Mouse (Mus musculus): ENCODE measurements around the gene Olfr279. TPM values are rescaled to one million over a fixed set of nuclear protein-coding genes. Genes with fewer than 3 reads are reported as not detected.

Olfr279 gene
- polyA plus RNA-seq, 1 experiment from 2014 or later, result not detected

- no peaks in the 10 kb centered on the region for H3K27me3 ChIP-seq (ENCODE audit: control insufficient read depth, insufficient read depth, low read length)
- ATAC-seq (ENCODE audit: low FRiP score, low TSS enrichment), result no peak
- DNase-seq, result no peak
- peaks cover 84% of the 10 kb centered on the region for H3K36me3 ChIP-seq (ENCODE audit: control insufficient read depth, insufficient read depth, low read length)
- no peak overlapping the region for H3K9ac ChIP-seq (replicated peaks; ENCODE audit: low read length)
- 93% methylated on average over 5 of the region's 5 CpGs for WGBS
- no peaks in the 10 kb centered on the region for H3K4me1 ChIP-seq (ENCODE audit: control insufficient read depth, insufficient read depth, low read length)
- H3K9me3 ChIP-seq (ENCODE audit: control insufficient read depth, low read length), result no peaks in the 10 kb centered on the region
- H3K27ac ChIP-seq (replicated peaks; ENCODE audit: low read depth, low read length), result no peak overlapping the region
- H3K4me2 ChIP-seq (ENCODE audit: low read length), result no peak overlapping the region
- H3K4me3 ChIP-seq (replicated peaks; ENCODE audit: low read depth, low read length), result no peak overlapping the region
Measured at GRCm38 (mm10) chr15:98546843-98547242, 54.6 kb downstream of the Olfr279 start.

Small RNAs within 50 kb of the gene (microRNA-seq; reads per million reads assigned to microRNA genes)
- 2.6 reads per million, percentile 18 among the genes with 10 or more reads in this experiment for gene Mir1291

Other genes starting within 250 kb of the Olfr279 start
- not detected in 2 replicates for gene H1fnt, start 235.1 kb upstream of the Olfr279 start, polyA plus RNA-seq (2014; fragmentation: Nextera tagmentation; extraction: Ambion mirVana)
- 7.9 and 11.7 TPM in 2 replicates for gene Zfp641, start 196.2 kb upstream of the Olfr279 start, polyA plus RNA-seq (2014; fragmentation: Nextera tagmentation; extraction: Ambion mirVana)
- gene Olfr285, start 175.0 kb upstream of the Olfr279 start, polyA plus RNA-seq (2014; fragmentation: Nextera tagmentation; extraction: Ambion mirVana), result not detected in 2 replicates
- 0.40 TPM in 1 of 2 replicates, not detected in the other for gene Olfr284, start 151.4 kb upstream of the Olfr279 start, polyA plus RNA-seq (2014; fragmentation: Nextera tagmentation; extraction: Ambion mirVana)
- gene Olfr283, start 111.5 kb upstream of the Olfr279 start, polyA plus RNA-seq (2014; fragmentation: Nextera tagmentation; extraction: Ambion mirVana), result not detected in 2 replicates
- not detected in 2 replicates for gene Olfr282, start 61.2 kb upstream of the Olfr279 start, polyA plus RNA-seq (2014; fragmentation: Nextera tagmentation; extraction: Ambion mirVana)
- not detected in 2 replicates for gene Olfr281, start 39.8 kb upstream of the Olfr279 start, polyA plus RNA-seq (2014; fragmentation: Nextera tagmentation; extraction: Ambion mirVana)
- gene OR5BS1P, start 22.5 kb upstream of the Olfr279 start, polyA plus RNA-seq (2014; fragmentation: Nextera tagmentation; extraction: Ambion mirVana), result not detected in 2 replicates
- not detected in 2 replicates for gene Lalba, start 9.7 kb upstream of the Olfr279 start, polyA plus RNA-seq (2014; fragmentation: Nextera tagmentation; extraction: Ambion mirVana)
- gene Kansl2, start 41.9 kb downstream of the Olfr279 start, polyA plus RNA-seq (2014; fragmentation: Nextera tagmentation; extraction: Ambion mirVana), result 125 TPM in 2 replicates
- 59.7 and 65.8 TPM in 2 replicates for gene Ccnt1, start 78.5 kb downstream of the Olfr279 start, polyA plus RNA-seq (2014; fragmentation: Nextera tagmentation; extraction: Ambion mirVana)
- 0.58 TPM in 1 of 2 replicates, not detected in the other for gene 4930415O20Rik, start 78.6 kb downstream of the Olfr279 start, polyA plus RNA-seq (2014; fragmentation: Nextera tagmentation; extraction: Ambion mirVana)
- gene Adcy6, start 117.7 kb downstream of the Olfr279 start, polyA plus RNA-seq (2014; fragmentation: Nextera tagmentation; extraction: Ambion mirVana), result 9.6 and 12.2 TPM in 2 replicates
- 130 and 136 TPM in 2 replicates for gene Cacnb3, start 138.4 kb downstream of the Olfr279 start, polyA plus RNA-seq (2014; fragmentation: Nextera tagmentation; extraction: Ambion mirVana)
- gene Ddx23, start 170.5 kb downstream of the Olfr279 start, polyA plus RNA-seq (2014; fragmentation: Nextera tagmentation; extraction: Ambion mirVana), result 17.7 and 24.9 TPM in 2 replicates
- gene Rnd1, start 185.1 kb downstream of the Olfr279 start, polyA plus RNA-seq (2014; fragmentation: Nextera tagmentation; extraction: Ambion mirVana), result 7.4 and 9.2 TPM in 2 replicates
- gene Ccdc65, start 215.8 kb downstream of the Olfr279 start, polyA plus RNA-seq (2014; fragmentation: Nextera tagmentation; extraction: Ambion mirVana), result 5.7 and 6.3 TPM in 2 replicates
- 1.7 and 3.8 TPM in 2 replicates for gene Fkbp11, start 235.8 kb downstream of the Olfr279 start, polyA plus RNA-seq (2014; fragmentation: Nextera tagmentation; extraction: Ambion mirVana)

Data from midbrain, embryonic 14.5 days (tissue).